Mouse (Mus musculus) urinary bladder, adult 2 months (tissue): ENCODE data around the gene Dand5. TPM values are rescaled to one million over a fixed set of nuclear protein-coding genes. Genes with fewer than 3 reads are reported as not detected.

Experiments used
- DNase-seq: peaks from one replicate; pipeline ENCODE4 v3.0.0; 2022; ENCODE audit warnings: low spot score
- polyA plus RNA-seq: library from polyadenylated mRNA; depleted of rRNA; stranded (reverse); fragments of >200 nt; gene quantifications from 2 replicates; pipeline ENCODE4 v1.2.3, GENCODE M21; 2012; rRNA removed

Gene Dand5
- polyA plus RNA-seq, 1 experiment: 4.8 TPM

- DNase-seq: no peak
These were observed 52.3 kb downstream of the Dand5 start for GRCm38 (mm10) chr8:84770100-84770953.

- DNase-seq: no peak
These were observed 53.3 kb downstream of the Dand5 start for GRCm38 (mm10) chr8:84769324-84769723.

GRCm38 (mm10) chr8:84768343-84769095, 54.1 kb downstream of the Dand5 start:
- no peak for DNase-seq

DNA sequence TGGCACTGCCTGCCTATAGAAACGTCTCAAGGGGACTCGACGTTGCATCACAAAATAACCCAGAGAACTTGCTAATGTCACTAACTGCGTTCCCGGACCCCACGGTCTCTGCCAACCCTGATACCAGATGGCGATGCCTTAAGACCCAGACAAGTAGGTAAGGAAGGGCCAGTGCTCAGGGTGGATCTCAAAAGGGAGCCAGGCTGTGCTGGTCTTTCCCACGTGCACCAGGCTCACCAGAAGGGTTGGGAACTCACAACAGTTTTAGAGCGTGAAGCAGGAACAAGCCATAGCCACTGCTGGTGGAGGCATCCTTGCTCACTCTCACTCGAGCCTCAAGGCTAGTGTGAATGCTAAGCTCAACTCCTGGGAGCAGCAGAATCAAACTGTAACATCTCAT, 55.4 kb downstream of the Dand5 start:
- DNase-seq: no peak

GRCm38 (mm10) chr8:84766422-84766821, 56.2 kb downstream of the Dand5 start:
- no peak for DNase-seq

GRCm38 (mm10) chr8:84765629-84766028, 57.0 kb downstream of the Dand5 start:
- DNase-seq: no peak

Other genes with a start within 250 kb of the Dand5 start
- 14.7 and 23.3 TPM in 2 replicates for gene Ier2, start 160.0 kb downstream of the Dand5 start, polyA plus RNA-seq
- 71.7 and 76.3 TPM in 2 replicates for gene Trmt1, start 136.5 kb downstream of the Dand5 start, polyA plus RNA-seq
- gene Nacc1, start 135.0 kb downstream of the Dand5 start, polyA plus RNA-seq: 39.5 and 49.4 TPM in 2 replicates
- 7.8 and 8.7 TPM in 2 replicates for gene Lyl1, start 121.4 kb downstream of the Dand5 start, polyA plus RNA-seq
- 1.0 and 1.2 TPM in 2 replicates for gene G430095P16Rik, start 99.8 kb downstream of the Dand5 start, polyA plus RNA-seq
- 21.7 and 77.0 TPM in 2 replicates for gene Nfix, start 22.5 kb downstream of the Dand5 start, polyA plus RNA-seq
- gene Gadd45gip1, start 8.7 kb upstream of the Dand5 start, polyA plus RNA-seq: 22.0 and 22.2 TPM in 2 replicates
- gene Rad23a, start 17.8 kb upstream of the Dand5 start, polyA plus RNA-seq: 63.3 and 69.9 TPM in 2 replicates
- 362 and 430 TPM in 2 replicates for gene Calr, start 24.1 kb upstream of the Dand5 start, polyA plus RNA-seq
- 39.2 and 51.4 TPM in 2 replicates for gene Farsa, start 34.2 kb upstream of the Dand5 start, polyA plus RNA-seq
- 2.8 and 3.2 TPM in 2 replicates for gene Syce2, start 49.3 kb upstream of the Dand5 start, polyA plus RNA-seq
- 31.4 and 33.1 TPM in 2 replicates for gene Gcdh, start 71.1 kb upstream of the Dand5 start, polyA plus RNA-seq
- gene Klf1, start 79.1 kb upstream of the Dand5 start, polyA plus RNA-seq: 0.15 TPM in 2 replicates
- gene Dnase2a, start 85.7 kb upstream of the Dand5 start, polyA plus RNA-seq: 18.4 and 20.4 TPM in 2 replicates
- 0.17 and 0.19 TPM in 2 replicates for gene Mast1, start 114.5 kb upstream of the Dand5 start, polyA plus RNA-seq
- gene Rtbdn, start 124.2 kb upstream of the Dand5 start, polyA plus RNA-seq: not detected in 2 replicates
- not detected in 2 replicates for gene Gm49661, start 146.6 kb upstream of the Dand5 start, polyA plus RNA-seq
- gene Prdx2, start 146.8 kb upstream of the Dand5 start, polyA plus RNA-seq: 215 and 231 TPM in 2 replicates
- 49.4 and 49.5 TPM in 2 replicates for gene Rnaseh2a, start 146.9 kb upstream of the Dand5 start, polyA plus RNA-seq
- gene Junb, start 155.9 kb upstream of the Dand5 start, polyA plus RNA-seq: 97.4 and 121 TPM in 2 replicates
- 26.9 and 28.5 TPM in 2 replicates for gene Hook2, start 167.8 kb upstream of the Dand5 start, polyA plus RNA-seq
- gene Best2, start 191.7 kb upstream of the Dand5 start, polyA plus RNA-seq: 0.04 TPM in 1 of 2 replicates, not detected in the other
- gene Asna1, start 202.5 kb upstream of the Dand5 start, polyA plus RNA-seq: 113 and 136 TPM in 2 replicates
- gene Trir, start 204.0 kb upstream of the Dand5 start, polyA plus RNA-seq: 109 and 140 TPM in 2 replicates
- gene Tnpo2, start 214.1 kb upstream of the Dand5 start, polyA plus RNA-seq: 50.0 and 53.0 TPM in 2 replicates
- gene Fbxw9, start 237.2 kb upstream of the Dand5 start, polyA plus RNA-seq: 38.9 and 54.7 TPM in 2 replicates
- 0.43 and 1.2 TPM in 2 replicates for gene Gm5741, start 245.2 kb upstream of the Dand5 start, polyA plus RNA-seq
- 41.0 and 47.1 TPM in 2 replicates for gene Dhps, start 248.9 kb upstream of the Dand5 start, polyA plus RNA-seq